Mouse (Mus musculus): ENCODE data around the gene Olfr376.

Olfr376 gene

DNA sequence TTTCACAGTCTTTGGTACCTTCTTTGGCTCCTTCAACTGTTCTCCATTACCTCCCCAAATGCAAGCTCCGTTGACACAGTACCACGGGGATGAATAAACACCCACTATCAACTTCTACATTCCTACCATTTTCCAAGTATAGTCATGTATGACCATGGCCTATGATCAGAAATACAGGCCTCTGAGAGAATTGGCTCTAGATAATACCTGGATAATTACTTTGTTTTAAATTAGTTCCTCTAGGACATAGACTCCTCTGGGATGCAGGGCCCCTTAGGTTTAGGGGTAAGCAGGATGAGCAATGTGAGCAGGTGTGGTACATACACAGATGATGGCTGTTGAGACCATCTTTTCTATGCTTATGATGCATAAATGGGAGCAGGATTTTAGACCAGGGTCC is at the start of gene Olfr376:
TSS of gene Olfr376 (plus strand) at position 301 of the 400 bp plus-strand sequence.
- DNase-seq = no peak

DNA sequence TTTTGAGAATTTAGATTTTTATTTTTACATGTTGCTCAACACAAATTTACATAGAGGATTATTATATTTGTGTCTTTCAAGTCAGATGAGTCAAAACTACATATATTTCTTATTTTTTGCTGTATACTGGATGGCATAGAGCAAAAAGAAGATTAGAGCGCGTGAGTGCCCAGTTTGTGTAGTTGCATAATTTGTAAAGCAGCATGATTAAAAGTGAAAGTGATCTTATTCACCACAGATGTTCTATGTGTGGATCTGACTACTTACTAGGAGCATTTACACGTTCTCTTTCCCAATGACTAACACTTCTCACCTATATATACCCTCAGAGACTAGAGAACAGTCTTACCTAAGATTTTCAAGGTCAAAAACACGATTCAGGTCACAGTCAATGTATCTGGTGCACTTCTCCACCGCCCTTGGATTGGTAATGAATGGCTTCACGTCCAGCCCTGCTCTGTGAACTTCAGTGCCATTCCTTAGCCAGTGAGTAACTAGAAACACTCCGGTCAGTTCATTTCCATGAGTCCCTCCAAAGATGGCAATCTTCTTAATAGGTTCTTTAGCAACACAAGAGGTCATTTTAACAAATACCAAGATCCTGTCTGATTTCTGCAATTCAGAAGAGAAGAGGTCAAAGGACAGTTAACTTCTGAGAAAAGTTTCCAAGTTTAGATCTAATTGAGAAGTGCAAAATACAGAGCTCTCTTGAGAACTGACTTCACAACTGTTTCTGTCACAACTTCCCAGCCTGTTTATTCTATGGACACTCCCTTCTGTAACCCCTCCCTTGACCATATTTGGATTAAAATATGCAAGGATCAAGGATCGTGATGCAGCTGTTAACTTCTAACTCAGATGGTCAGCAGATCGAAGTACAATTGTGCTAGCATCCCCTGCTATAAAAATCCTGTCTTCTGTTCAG is 46.9 kb upstream of the Olfr376 start:
- no peak for DNase-seq

DNA sequence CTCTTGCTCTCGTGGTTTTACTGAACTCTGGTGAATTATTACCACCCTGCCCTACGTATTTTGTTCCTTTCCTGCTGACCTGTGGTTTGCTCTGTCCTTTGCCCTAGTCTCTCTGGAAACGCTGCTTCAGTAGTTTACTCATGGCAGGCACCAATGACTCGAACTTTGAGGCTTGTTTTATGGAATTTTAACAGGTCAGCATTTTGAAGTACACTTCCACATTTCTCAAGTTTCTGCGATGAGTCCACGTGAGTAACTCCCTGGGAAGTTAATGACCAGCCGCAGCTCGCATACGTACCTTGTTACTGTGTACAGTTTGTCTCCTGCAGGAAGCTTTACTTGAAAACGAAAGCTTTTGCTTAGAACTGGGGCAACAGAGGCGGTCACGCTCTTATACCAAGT is 44.6 kb upstream of the Olfr376 start:
- no peak for DNase-seq

GRCm38 (mm10) chr11:73327361-73327760 is 43.7 kb upstream of the Olfr376 start:
- DNase-seq = no peak

DNA sequence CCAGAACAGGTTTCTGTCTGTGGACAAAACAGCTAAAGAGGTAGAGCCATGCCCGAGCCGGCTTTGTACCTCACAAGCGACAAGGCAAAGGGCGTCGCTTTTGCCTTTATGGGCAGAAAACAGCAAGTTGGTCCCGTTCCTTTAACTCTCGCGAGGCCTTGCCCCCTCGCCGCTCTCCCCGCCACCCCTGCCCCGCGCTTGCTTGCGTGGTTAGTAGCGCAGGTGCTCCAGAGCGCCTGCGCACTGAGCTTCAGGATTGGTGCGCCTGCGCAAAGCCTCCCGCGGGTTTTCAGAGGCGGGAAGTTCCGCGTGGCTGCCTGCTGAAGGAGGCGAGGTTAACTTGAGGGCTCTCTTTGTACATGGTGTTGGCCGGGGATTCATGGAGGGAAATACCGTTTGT is 41.6 kb upstream of the Olfr376 start, which contains the start of the genes Aspa, Gm49340 and Spata22:
TSS of gene Aspa (minus strand) at position 155 of the 400 bp plus-strand sequence.
TSS of gene Gm49340 (plus strand) at position 300 of the 400 bp plus-strand sequence.
TSS of gene Spata22 (plus strand) at position 300 of the 400 bp plus-strand sequence.
- no peak for DNase-seq

DNA sequence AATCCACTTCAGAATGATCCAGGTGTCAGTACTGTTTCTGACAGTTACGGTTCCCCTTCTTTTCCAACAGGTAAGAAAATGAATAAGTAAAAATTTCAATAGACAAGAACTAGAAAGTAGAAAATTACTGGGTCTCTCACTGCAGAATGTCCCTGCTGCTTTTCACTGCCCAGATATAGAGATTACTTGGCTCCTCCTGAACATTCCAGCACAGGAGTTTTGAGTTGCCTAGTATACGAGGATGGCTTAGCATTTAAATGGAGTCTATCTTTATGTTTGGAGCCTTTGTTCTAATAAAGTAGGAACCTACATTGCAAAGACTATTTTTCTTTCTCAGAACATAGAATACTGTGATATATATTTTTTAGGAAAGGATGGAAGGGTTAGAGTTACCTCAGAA is 37.7 kb upstream of the Olfr376 start:
- no peak for DNase-seq

GRCm38 (mm10) chr11:73336919-73337318 is 34.1 kb upstream of the Olfr376 start:
- no peak for DNase-seq

- DNase-seq = no peak
Observed at GRCm38 (mm10) chr11:73350483-73350882, 20.6 kb upstream of the Olfr376 start, which contains the start of gene Olfr20. TSS of gene Olfr20 (plus strand) at chr11:73350783.

DNA sequence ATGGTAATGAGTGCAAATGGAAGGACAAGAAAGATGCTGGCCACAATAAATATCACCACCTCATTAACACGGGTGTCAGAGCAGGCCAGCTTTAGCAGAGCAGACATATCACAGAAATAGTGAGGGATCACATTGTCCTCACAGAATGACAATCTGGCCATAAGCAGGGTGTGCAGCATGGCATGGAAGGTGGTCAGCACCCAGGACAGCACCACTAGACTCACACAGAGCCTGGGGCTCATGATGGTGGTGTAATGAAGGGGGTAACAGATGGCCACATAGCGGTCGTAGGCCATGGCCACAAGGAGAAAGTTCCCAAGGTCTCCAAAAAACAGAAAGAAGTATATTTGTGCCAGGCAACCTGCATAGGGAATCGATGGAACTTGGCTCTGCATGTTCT is 24.3 kb downstream of the Olfr376 start:
- DNase-seq = no peak

- no peak for DNase-seq
Observed at GRCm38 (mm10) chr11:73399514-73399913, 28.5 kb downstream of the Olfr376 start, which contains the start of gene Olfr1. TSS of gene Olfr1 (minus strand) at chr11:73399614.

All from right cerebral cortex, postnatal 4 days (tissue).